Comparison of ENCODE assay signal across 12 mouse cellular contexts in genomic region chr10:75447489-75447888, GRCm38 (mm10). TPM values are rescaled to one million over a fixed set of nuclear protein-coding genes. Genes with fewer than 3 reads are reported as not detected.
"Had no signal": no experiment of that assay in that cellular context is flagged by ENCODE, and none has a peak within 500 bp of the region (broad histone marks: within the 10 kb centered on the region; RNA-seq: fewer than 3 reads in every experiment).

No protein-coding gene starts in this region.

- H3K36me3 ChIP-seq: kidney, embryonic 15.5 days; limb, embryonic 13.5 days; midbrain, embryonic 13.5 days; neural tube, embryonic 12.5 days; stomach, embryonic 15.5 days had no signal

- DNase-seq: kidney, postnatal 14 days; left cerebral cortex, postnatal 4 days; lung, adult 2 months; lung, postnatal 14 days; right cerebral cortex, postnatal 14 days; thymus, postnatal 4 days had no signal

- ATAC-seq: midbrain, embryonic 13.5 days had no signal

- H3K27me3 ChIP-seq: kidney, embryonic 15.5 days; limb, embryonic 13.5 days; midbrain, embryonic 13.5 days; neural tube, embryonic 12.5 days; stomach, embryonic 15.5 days had no signal

- H3K9ac ChIP-seq: kidney, embryonic 15.5 days; limb, embryonic 13.5 days; liver, embryonic 14.5 days; midbrain, embryonic 13.5 days; neural tube, embryonic 12.5 days; stomach, embryonic 15.5 days had no signal

- H3K4me2 ChIP-seq: kidney, embryonic 15.5 days; limb, embryonic 13.5 days; midbrain, embryonic 13.5 days; neural tube, embryonic 12.5 days; stomach, embryonic 15.5 days had no signal

- H3K27ac ChIP-seq: limb, embryonic 13.5 days; liver, embryonic 14.5 days; midbrain, embryonic 13.5 days; neural tube, embryonic 12.5 days; stomach, embryonic 15.5 days had no signal

- H3K4me3 ChIP-seq: kidney, embryonic 15.5 days; limb, embryonic 13.5 days; midbrain, embryonic 13.5 days; neural tube, embryonic 12.5 days; stomach, embryonic 15.5 days had no signal

- H3K9me3 ChIP-seq: kidney, embryonic 15.5 days; limb, embryonic 13.5 days; midbrain, embryonic 13.5 days; neural tube, embryonic 12.5 days; stomach, embryonic 15.5 days had no signal

RNA-seq across cellular contexts. Expression of gene Upb1, which starts 46.6 kb away (rescaled TPM):
- polyA plus RNA-seq: midbrain, embryonic 13.5 days had no signal
